Mouse (Mus musculus): Measurements from ENCODE around the gene Helz2.

Gene Helz2

DNA sequence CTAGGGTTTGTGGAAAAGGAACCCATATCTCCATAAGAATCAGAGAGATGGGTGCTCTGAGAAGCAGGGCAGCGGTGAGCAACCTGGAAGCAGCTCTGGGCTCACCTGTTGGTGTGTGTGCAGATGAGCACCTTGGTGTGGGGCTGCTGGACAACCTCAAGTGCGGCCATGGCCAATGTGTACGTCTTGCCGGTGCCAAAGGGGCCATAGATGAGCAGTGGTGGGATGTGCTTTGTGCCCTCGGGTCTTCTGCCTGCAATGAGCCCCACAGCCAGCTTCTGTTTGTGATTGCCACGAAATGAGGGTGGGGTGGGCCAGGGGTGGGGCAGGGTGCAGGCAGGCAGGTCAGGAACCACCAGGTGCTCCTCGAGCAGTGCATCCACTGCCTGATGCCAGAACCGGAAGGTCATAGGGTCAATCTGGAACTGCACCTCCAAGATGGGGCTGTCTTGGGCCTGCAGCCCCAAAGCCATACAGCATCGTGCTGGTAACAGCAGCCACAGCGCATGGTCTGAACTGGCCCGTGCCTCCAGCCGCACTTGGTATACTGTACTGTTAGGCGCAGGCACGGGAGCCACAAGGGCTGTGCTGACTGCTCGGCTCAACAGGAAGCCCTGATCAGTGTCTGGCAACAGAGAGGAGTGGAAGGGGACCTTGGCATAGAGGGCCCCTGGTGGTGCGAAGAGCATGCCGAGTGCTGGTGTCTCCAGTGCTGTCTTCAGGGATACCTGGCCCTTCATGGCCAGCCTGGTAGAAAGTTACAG lies 4.4 kb downstream of the Helz2 start:
- no peak for DNase-seq

- no peak for DNase-seq
Observed at GRCm38 (mm10) chr2:181235681-181236566, 5.9 kb downstream of the Helz2 start.

- no peak for DNase-seq
Observed at GRCm38 (mm10) chr2:181234680-181235079, 7.1 kb downstream of the Helz2 start.

DNA sequence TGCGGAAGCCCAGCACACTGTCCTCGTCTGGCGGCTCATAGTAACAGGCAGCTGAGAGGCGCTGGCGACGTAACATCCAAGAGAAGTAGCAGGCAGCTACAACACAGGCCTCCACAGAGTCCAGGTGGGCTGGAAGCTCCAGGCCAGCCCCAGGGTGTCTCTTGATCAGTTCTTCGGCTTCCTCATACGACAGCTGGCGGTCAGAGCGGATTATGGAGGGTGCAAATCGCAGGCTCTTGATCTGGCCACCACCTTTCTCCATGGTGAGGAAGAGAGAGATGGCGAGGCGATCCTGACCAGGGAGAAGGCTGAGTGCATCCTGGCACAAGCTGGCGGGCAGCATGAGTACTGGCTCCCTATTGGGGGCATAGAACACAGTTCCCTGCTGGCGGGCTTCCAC lies 8.4 kb downstream of the Helz2 start:
- DNase-seq = no peak

DNA sequence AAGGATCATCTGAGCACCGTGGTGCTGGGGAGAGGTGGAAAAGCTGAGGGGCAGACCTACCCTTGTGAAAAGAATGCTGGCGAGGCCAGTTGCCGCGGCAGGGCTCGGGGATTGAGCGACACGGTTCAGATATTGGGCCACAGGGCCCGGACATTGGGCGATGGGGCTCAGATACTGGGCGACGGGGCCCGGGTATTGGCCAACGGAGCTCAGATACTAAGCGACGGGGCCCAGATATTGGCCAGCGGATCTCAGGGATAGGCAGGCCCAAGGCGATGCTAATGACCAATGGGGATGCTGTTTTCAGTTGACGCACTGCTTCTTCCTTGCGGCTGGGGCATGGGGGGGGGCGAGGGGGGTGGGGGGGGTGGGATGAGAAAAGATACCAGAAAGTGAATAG lies 10.7 kb downstream of the Helz2 start:
- DNase-seq = no peak

GRCm38 (mm10) chr2:181228335-181228734 lies 13.5 kb downstream of the Helz2 start:
- DNase-seq = no peak

DNA sequence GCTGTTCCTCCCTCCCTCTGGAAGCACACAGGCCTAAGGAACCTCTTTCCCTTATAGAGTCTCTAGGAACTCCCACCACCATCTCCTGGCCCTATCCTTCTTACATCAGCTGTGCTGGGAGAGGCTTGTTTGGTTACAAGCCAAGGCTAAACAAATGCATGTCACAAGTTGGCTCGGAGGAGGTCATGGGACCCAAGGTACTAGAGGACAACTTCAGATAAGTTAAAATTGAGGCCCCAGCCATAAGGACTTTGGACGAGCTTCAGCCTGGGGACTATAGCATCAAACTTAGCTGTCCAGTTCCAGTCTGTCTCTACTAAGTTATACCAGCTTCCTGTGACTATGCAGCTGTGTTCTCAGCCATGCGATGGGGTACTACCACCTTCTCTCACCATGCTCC lies 14.7 kb downstream of the Helz2 start:
- no peak for DNase-seq

DNA sequence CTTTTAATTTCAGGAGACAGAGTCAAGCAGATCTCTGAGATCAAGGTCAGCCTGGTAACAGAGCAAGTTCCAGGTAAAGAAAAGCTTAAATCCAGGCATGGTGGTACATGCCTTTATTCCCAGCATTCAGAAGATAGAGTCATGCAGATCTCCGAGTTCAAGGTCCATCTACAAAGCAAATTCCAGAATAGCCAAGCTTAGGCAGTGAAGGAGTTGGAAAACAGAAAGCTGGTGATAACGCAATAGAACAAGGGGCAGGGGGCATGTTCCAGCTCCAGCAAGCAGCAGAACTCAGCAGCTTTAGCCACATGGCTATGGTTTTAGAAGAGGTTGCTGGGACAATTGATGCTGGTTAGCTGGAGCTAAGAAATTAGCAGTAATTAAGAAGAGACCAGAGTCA lies 16.8 kb downstream of the Helz2 start:
- no peak for DNase-seq

DNA sequence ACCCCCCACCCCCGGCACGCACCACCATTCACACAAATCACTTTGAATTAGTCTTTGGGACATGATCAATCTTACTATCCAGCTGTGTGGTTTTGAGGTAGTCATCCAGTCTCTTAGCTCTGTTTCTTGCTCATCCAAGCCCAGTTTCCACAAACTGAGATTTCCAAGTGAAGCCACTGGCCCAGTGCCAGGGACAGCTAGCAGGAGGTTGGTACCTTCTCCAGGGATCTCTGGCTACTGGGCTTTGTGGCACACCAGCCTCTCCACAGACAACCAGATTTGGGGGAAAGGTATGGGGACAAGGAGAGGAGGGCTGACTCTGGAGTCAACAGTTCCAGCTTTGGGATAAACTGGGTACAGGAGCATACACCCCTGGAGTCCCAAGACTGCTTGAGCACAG lies 21.5 kb downstream of the Helz2 start:
- DNase-seq = no peak

DNA sequence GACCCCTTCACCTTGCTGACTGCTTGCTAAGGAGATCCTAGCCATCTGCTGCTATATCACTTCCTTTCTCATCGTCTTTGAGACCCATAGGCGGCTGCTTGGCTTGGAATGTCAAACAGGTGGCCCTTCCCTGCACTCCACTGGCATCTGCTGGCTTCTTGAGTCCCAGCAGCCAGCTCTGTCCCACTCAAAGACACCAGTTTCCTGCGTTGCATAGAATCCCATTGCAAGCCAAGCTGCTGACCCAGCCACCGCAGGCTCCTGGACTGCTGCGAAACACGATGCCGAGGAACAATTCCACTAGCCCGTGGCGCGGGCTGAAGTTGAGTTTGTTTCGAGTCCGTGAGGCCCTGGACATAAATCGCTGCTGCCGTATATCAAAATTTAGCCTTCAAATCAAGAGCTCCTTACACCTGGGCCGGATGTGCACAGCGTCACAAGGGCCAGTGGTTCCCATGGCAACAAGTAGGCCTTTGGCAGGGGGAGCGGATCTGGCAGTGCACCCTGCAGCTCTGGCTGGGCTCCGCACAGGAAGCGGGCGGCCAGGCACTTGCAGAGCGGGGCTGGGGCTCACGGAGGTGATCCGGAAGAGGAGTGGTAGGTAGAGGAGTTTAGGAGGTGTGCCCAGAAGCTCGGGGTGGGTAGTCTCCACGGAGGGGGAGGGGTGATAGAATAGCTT lies 22.1 kb downstream of the Helz2 start, which contains the start of gene Fndc11:
Gene Fndc11 (plus strand): TSS at position 476 of the 679 bp plus-strand sequence.
- peak; percentile 67 for DNase-seq

DNA sequence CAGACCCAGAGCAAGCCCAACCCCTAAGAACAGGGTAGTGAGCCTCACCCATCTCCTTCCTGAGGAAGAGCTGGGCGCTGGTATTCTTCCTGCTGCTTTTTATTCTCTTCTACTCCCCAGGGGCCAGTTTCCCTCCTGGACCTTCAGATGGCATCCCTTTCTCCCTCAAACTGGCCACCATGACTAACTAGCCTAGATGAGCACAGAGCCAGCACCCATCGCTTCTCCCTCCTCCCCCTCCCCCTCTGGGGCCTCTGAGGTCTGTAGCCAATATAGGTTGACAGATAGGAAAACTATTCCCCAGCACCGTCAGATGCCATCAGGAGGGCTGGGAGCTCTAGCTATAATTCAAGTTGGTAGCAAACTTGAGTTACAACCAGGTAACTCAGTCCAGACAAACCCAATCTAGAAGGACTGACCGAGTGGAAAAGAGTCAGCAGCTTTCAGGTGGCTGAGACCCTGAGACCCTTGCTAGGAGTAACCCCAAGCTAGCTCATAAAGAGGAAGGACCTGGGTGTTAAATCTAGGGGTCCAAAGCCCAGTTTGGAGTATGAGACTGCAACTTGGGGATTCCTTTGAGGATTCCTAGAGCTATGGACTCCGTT lies 22.8 kb downstream of the Helz2 start:
- DNase-seq = no peak

DNA sequence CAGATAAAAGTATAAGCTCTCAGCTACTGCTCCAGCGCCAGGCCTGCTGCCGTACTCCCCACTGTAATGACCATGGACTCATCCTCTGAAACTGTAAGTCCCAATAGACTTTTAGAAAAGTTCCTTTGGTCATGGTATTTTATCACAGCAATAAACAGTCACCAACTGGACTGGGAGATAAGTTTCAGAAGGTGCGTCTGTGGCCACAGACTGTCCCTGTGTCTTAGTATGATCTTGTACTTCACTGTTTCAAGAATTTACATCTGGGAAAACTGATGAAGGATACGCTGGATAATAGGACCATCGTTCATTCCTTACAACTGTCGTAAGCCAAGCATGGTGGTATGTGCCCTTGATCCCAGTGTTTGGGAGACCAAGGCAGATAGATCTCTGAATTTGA lies 25.8 kb downstream of the Helz2 start:
- DNase-seq = no peak

- peak; percentile 52 for DNase-seq
Observed at GRCm38 (mm10) chr2:181213021-181213445, 28.8 kb downstream of the Helz2 start, which contains the start of gene Srms. Srms (minus strand) TSS chr2:181213185.

DNA sequence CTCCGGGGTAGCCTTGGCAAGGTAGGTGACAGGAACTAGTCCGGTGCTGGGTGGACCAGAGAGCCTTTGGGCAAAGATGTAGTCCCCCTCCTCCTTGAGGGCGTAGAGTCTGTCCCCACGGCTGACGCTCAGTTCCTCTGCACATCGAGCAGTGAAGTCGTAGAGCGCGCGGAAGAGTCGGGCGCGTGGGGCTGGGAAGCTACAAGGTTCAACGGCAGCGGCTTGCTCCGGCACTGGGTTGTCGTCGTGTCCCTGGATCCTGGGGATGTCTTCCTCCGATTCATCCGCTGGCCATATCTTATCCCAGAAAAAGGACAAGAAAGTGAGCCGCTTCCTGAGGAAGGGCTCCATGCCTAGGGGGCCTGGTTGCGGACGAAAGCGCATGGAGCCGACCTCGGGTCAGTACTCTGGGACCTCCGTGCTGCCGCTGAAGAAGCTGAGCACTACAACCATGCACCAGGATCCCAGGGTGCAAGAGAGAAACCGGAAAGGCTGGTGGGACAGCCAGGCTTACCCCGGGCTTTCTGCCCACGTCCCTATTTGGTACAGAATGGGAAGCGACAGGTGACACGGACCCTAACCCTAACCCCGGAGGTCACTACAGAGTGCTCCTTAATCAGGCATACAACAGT lies 29.3 kb downstream of the Helz2 start:
- DNase-seq = no peak

DNA sequence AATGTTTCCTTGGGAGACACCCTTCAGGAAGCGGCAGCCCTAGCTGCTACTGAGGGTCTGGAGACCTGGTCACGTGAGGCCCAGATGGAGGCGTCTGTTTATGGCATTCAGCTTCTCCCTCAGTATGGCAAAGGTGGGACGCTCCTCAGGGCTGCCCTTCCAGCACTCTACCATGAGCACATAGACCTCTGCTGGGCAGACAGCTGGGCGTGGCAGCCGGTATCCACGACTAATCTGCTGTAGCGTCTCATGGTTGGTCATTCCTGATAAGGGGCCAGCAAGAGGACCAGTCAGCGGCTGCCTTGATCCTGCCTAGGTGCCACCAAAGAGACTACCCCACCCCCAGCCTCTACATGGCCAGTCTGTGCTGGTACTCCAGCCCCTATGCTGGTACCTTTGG lies 35.7 kb downstream of the Helz2 start:
- DNase-seq = peak; percentile 87

GRCm38 (mm10) chr2:181205678-181206077 lies 36.1 kb downstream of the Helz2 start:
- peak; percentile 45 for DNase-seq

- DNase-seq = no peak
Observed at GRCm38 (mm10) chr2:181202886-181203285, 38.9 kb downstream of the Helz2 start.

GRCm38 (mm10) chr2:181202422-181202821 lies 39.4 kb downstream of the Helz2 start, which contains the start of gene Ptk6:
Ptk6 (minus strand) TSS chr2:181202789.
- no peak for DNase-seq

DNA sequence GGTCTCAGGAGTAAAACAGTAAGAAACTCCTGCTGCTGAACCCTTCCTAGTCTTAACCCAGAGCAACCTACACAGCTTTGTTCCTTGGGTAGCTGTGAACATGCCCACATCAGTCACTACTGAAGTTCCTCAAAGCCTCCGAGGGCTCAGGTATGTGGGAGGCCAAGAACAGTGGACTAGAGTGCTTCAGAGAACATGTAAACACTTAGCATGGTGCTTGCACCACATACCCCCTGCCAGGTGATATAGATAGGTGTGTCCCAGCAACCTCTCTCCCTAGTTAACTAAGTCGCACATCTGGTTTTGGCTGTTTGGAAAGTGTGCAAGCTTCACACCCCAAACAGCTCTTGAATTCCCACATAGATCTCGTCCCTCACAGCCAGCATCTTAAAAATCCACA lies 40.2 kb downstream of the Helz2 start:
- no peak for DNase-seq

- no peak for DNase-seq
Observed at GRCm38 (mm10) chr2:181196628-181197300, 45.1 kb downstream of the Helz2 start.

DNA sequence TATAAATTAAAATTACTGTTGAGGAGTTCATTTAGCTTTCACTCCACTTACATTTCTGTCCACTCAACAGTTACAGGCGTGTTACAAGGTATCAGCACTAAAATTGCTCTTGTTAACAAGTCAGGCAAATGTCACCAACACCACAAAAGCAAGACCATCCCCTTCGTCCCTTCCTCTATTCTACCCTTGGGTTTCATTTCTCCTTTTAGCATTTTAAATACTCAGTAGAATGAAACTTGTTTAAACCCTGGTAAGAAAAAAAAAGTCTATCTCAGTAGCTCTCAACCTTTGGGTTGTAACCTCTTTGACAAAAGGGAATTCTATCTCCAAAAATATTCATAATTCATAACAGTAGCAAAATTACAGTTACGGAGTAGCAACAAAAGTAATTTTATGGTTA lies 48.8 kb downstream of the Helz2 start:
- DNase-seq = no peak

DNA sequence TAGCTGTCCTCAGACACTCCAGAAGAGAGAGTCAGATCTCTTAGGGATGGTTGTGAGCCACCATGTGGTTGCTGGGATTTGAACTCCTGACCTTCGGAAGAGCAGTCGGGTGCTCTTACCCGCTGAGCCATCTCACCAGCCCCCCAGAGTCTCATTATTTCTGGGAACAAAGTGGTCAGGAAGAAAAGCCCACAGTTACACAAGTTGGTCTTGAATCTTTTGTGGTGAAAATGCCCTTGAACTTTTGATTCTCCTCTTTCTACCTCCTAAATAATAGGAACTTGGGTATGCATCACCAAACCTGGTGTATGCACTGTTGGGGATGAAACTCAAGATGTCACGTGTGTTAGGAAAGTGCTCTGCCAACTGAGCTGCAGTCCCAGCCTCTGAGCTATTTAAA lies 49.9 kb downstream of the Helz2 start:
- no peak for DNase-seq
